ENCODE assay signal across 36 mouse cellular contexts in the genomic region with DNA sequence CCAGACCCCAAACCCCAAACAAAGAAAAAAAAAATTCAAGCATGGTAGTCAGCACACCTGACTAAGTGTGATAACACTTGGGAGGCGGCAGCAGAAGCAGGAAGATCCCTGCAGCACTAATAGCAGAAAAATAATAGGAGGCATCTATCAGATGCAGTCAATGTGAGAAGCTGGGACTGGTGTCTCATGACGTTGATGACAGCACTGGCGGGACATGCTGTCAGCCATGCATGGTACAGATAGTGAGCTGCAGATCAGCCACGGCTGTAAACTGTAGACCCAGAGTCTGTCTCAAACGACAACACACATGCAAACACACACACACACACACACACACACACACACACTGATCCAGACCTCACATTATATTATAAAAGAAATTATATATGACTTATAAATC. TPM values are rescaled to one million over a fixed set of nuclear protein-coding genes. Genes with fewer than 3 reads are reported as not detected.
"Had no signal": no experiment of that assay in that cellular context is flagged by ENCODE, and none has a peak within 500 bp of the region (broad histone marks: within the 10 kb centered on the region; RNA-seq: fewer than 3 reads in every experiment).

No protein-coding gene starts in this region.

- H3K9me3 ChIP-seq: heart, embryonic 15.5 days; hindbrain, embryonic 13.5 days; hindbrain, embryonic 15.5 days; kidney, embryonic 15.5 days; limb, embryonic 13.5 days; limb, embryonic 15.5 days; liver, embryonic 13.5 days; liver, embryonic 15.5 days had no signal

- H3K36me3 ChIP-seq: heart, embryonic 13.5 days; heart, embryonic 15.5 days; hindbrain, embryonic 13.5 days; hindbrain, embryonic 15.5 days; kidney, embryonic 15.5 days; limb, embryonic 13.5 days; limb, embryonic 15.5 days; liver, embryonic 13.5 days; liver, embryonic 15.5 days had no signal

- H3K27me3 ChIP-seq: heart, embryonic 13.5 days; heart, embryonic 15.5 days; hindbrain, embryonic 13.5 days; hindbrain, embryonic 15.5 days; kidney, embryonic 15.5 days; limb, embryonic 13.5 days; limb, embryonic 15.5 days; liver, embryonic 13.5 days; liver, embryonic 15.5 days had no signal

- DNase-seq: gastrocnemius, adult 2 months; gastrocnemius, postnatal 10 days; gastrocnemius, postnatal 25 days; heart, adult 2 months; heart, postnatal 14 days; heart, postnatal 4 days; kidney, adult 11 months; kidney, adult 2 months; kidney, adult 9 months; kidney, postnatal 14 days; kidney, postnatal 36 days; layer of hippocampus, adult 9-11 months; layer of hippocampus, postnatal 36 days; left cerebral cortex, postnatal 4 days; liver, embryonic 13.5 days; lung, adult 18-20 months had no signal

- H3K9ac ChIP-seq: heart, embryonic 13.5 days; heart, embryonic 15.5 days; hindbrain, embryonic 13.5 days; hindbrain, embryonic 15.5 days; kidney, embryonic 15.5 days; limb, embryonic 13.5 days; limb, embryonic 15.5 days; liver, embryonic 13.5 days; liver, embryonic 15.5 days had no signal

- H3K4me2 ChIP-seq: heart, embryonic 11.5 days; heart, embryonic 13.5 days; heart, embryonic 15.5 days; hindbrain, embryonic 13.5 days; hindbrain, embryonic 15.5 days; kidney, embryonic 15.5 days; limb, embryonic 13.5 days; limb, embryonic 15.5 days; liver, embryonic 13.5 days; liver, embryonic 15.5 days had no signal

- H3K4me1 ChIP-seq: hindbrain, embryonic 13.5 days; hindbrain, embryonic 15.5 days; kidney, embryonic 15.5 days; limb, embryonic 15.5 days; liver, embryonic 13.5 days; liver, embryonic 15.5 days had no signal

- H3K4me3 ChIP-seq: gastrocnemius, adult 2 months; heart, adult 2 months; heart, embryonic 13.5 days; heart, embryonic 15.5 days; hindbrain, embryonic 13.5 days; hindbrain, embryonic 15.5 days; kidney, embryonic 15.5 days; limb, embryonic 13.5 days; limb, embryonic 15.5 days; liver, embryonic 13.5 days; liver, embryonic 15.5 days had no signal

- H3K27ac ChIP-seq: gastrocnemius, adult 2 months; heart, adult 2 months; heart, embryonic 13.5 days; heart, embryonic 15.5 days; hindbrain, embryonic 13.5 days; hindbrain, embryonic 15.5 days; hindbrain, postnatal 0 days; kidney, embryonic 15.5 days; kidney, postnatal 0 days; limb, embryonic 13.5 days; limb, embryonic 15.5 days; liver, embryonic 13.5 days; liver, embryonic 15.5 days had no signal

- ATAC-seq: hindbrain, postnatal 0 days; intestine, embryonic 16.5 days had no signal

RNA-seq across cellular contexts. Expression of a gene that starts 52.9 kb away (rescaled TPM):
- total RNA-seq: gastrocnemius, adult 2 months; gastrocnemius, postnatal 10 days; gastrocnemius, postnatal 25 days; gastrocnemius, postnatal 4 days; granulocyte monocyte progenitor cell, adult 5-6 weeks; heart, adult 2 months; heart, postnatal 4 days; left cerebral cortex, postnatal 25 days; liver, adult 2 months had no signal
- polyA plus RNA-seq: frontal cortex, adult 2 months; heart, embryonic 11.5 days; heart, embryonic 13.5 days; heart, embryonic 15.5 days; heart, postnatal 0 days; hindbrain, embryonic 11.5 days; hindbrain, embryonic 13.5 days; hindbrain, embryonic 15.5 days; intestine, embryonic 16.5 days; kidney, adult 2 months; kidney, embryonic 15.5 days; large intestine, adult 2 months; limb, embryonic 13.5 days; limb, embryonic 15.5 days; liver, adult 2 months; liver, embryonic 13.5 days; liver, embryonic 15.5 days had no signal
